Mouse (Mus musculus): ENCODE results near the gene Ccl22.

The Ccl22 gene

GRCm38 (mm10) chr8:94778895-94779533 is 33.6 kb downstream of the Ccl22 start:
- no peak for DNase-seq (ENCODE audit: low read depth, low spot score)

DNA sequence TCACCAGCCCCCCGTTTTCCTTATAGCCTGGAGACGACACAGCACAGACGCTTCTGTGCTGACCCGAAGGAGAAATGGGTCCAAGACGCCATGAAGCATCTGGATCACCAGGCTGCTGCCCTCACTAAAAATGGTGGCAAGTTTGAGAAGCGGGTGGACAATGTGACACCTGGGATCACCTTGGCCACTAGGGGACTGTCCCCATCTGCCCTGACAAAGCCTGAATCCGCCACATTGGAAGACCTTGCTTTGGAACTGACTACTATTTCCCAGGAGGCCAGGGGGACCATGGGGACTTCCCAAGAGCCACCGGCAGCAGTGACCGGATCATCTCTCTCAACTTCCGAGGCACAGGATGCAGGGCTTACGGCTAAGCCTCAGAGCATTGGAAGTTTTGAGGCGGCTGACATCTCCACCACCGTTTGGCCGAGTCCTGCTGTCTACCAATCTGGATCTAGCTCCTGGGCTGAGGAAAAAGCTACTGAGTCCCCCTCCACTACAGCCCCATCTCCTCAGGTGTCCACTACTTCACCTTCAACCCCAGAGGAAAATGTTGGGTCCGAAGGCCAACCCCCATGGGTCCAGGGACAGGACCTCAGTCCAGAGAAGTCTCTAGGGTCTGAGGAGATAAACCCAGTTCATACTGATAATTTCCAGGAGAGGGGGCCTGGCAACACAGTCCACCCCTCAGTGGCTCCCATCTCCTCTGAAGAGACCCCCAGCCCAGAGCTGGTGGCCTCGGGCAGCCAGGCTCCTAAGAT is 34.3 kb downstream of the Ccl22 start:
- no peak for DNase-seq (ENCODE audit: low read depth, low spot score)

- DNase-seq (ENCODE audit: low read depth, low spot score): no peak
Measured at GRCm38 (mm10) chr8:94780491-94781154, 35.2 kb downstream of the Ccl22 start.

DNA sequence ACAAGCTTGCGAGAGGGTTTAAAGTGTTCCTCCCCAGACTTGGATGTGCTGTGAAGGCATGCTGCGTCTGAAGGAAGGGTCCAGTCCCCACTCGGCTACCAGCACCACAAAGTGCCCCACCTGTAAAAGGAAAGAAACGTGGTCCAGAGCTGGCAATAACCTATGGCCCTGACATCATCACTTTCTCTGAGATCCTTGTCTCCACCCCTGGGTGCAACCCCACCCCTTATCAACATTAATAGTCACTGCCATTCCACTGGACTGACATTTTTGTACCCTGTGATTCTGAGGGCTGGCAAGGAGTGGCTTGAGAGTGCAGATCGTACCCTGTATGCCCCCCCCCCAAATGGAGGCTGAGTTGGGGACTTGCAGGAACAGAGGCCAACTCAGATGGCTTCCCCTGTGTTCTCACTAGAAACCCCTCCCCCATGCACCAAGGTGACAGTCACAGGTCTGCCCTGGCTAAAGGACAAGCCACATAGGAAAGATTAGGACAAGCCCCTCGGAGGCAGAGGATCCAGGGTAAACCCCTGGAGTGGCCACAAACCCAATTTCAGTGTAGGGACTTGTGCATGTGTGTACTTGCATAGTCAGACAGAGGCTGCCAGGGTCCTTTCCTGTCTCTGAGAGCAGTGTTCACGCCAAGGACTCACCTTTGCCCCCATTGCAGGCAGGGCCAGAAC is 35.9 kb downstream of the Ccl22 start:
- DNase-seq (ENCODE audit: low read depth, low spot score): no peak

DNA sequence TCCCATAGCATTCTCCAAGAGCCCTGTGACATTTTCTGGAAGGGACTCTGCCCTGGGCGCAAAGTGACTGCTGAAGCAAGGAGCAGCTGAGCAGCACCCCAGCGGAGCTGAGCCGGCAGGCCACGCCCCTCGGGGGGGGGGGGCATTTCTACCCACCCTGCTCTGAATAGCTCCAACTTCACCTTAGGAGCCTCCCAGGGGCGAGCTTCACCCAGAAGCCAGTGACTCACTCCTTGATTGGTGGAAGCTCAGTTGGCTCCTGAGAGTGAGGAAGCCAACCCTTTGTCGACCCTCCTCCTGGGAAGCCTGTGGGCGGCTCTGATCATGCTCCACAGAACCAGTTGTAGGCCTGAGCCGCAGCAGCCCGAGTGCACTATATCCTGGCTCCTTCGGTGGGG is 36.4 kb downstream of the Ccl22 start:
- DNase-seq (ENCODE audit: low read depth, low spot score): peak; percentile 84

DNA sequence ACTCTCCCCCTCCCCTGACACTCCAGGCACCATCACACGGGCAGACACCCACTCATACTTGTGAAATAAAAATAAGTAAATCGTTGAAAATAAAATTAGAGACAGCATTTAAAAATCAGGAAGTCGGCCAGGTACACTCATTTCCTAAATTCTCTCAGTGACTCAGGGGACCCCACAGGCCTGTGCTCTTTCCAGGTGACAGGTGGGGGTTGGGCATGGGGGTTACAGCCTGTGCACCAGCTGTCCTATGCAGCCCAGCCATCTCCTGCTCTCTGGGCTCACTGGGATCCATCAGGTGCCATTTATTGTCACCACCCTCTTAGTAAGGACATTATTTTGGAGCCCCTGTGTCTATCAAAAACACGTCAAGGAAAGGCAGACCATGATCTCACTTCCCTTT is 38.5 kb downstream of the Ccl22 start:
- no peak for DNase-seq (ENCODE audit: low read depth, low spot score)

GRCm38 (mm10) chr8:94785247-94785985 is 40.0 kb downstream of the Ccl22 start:
- DNase-seq (ENCODE audit: low read depth, low spot score): peak; percentile 50

DNA sequence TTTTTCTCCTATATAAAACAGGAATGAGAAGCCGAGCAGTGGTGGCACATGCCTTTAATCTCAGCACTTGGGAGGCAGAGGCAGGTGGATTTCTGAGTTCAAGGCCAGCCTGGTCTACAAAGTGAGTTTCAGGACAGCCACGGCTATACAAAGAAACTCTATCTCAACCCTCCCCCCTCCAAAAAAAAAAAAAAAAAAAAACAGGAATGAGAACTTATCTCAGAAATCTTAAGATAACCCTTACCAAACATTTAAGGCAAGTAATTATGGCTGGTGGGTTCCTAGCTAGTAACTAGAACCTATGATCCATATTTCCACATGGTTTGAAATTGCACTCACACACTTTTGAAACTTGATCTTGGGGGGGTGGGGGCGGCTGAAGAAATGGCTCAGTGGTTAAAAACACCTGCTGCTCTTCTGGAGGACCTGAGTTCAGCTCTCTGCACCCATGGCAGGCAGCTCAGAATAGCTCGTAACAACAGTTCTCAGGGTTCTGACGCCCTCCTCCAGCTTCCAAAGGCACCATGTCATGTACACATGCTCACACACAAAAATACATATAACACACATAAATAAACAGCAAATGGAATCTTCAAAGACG is 40.7 kb downstream of the Ccl22 start:
- no peak for DNase-seq (ENCODE audit: low read depth, low spot score)

GRCm38 (mm10) chr8:94787524-94788501 is 42.4 kb downstream of the Ccl22 start:
- DNase-seq (ENCODE audit: low read depth, low spot score): no peak

DNA sequence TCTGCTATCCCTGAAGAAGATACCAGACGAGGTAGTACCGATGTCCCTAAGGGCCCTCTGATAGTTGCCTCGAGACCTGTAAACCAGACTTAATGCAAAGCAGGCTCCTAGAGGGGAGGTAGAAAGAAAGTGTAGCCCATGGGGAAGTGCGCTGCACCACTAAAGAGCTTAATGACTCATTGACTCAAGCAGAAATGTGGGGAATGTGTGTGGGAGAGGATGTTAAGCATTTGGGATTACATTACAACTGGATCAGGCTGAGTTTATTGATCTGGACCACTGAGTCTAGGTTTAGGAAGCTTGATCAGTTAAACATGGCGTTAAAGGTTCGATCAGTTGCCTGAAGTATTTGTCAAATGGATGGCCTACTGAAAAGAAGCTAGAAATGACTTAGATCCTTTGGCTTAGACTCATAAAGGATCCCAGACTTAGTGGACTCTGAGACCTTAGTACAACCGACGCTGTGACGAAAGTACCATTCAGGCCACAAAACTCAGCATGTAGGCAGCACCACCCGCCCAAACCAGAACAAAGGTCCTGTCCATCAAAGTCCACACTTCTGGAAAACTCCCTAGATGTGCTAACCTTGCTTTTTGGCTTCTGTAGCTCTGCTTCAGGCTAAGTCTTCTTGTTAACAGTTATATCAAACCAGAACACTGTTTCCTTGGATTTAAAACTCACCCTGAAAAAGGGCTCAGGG is 44.0 kb downstream of the Ccl22 start:
- DNase-seq (ENCODE audit: low read depth, low spot score): no peak

DNA sequence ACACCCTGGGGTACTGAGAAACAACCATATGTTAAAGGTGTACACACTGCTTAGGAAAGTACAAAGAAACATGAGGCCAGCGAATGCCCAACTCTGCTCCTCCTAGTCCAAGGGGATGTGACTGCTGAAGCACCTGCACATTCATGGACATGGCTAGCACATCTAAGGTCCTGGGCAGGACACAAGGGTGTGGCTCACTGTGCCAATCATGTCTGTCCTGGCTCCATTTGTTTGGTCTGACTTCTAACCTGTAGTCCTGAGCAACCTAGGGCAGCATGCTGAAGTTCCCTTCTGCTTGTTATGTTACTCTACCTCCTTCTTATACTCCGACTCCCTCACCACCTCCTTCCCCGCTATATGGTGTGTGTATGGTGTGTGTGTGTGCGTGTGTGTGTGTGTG is 49.0 kb downstream of the Ccl22 start:
- no peak for DNase-seq (ENCODE audit: low read depth, low spot score)

DNA sequence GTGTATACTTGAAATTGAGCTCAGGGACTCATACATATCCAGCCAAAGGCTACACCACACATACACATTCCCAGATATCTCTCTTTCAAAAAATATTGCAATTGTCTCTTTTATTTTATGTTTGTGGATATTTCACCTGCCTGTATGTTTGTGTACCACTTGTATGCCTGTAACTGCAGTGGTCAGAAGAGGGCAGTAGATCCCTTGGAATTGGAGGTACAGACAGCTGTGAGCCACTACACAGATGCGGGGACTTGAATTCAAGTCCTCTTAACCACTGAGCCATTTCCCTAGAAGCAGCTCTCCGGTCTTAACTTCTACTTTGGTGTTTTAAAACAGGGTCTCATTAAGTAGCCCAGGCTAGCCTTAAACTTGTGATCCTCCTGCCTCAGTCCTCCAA is 49.4 kb downstream of the Ccl22 start:
- no peak for DNase-seq (ENCODE audit: low read depth, low spot score)

DNA sequence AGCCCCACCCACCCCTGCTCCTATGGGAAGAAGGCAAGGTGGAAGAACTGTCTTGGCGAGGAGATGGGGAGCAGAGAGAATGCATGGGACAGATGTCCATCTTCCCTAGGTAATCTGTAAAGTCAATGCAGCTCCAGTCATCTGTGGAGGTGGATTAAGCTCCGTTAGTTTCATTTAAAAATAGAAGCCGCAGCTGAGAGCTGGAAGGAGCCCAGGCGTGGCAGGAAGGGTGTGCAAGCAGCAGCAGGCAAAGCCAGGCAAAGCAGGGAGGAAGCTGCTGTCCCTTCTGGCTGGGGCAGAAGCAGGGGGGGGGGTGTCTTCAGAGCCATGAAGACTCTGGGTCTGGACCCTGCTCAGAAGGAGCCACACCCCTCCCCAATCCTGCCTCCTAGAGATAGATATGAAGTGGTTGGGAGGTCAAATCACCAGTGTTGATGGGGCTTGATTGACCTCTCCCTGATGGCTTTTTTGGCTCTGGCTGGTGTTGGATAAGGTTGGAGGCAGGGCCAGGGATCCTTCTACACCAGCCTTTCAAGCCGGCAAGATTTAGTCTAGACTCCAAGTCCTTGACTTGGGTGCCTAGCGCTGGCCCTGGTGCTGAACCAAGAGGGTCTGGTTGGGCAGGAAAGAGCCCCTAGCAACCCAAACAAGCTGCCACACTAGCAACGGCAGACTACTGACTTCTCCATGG is 55.0 kb downstream of the Ccl22 start:
- peak; percentile 86 for DNase-seq (ENCODE audit: low read depth, low spot score)

Measured in brain, adult 2 months (tissue).